Mouse (Mus musculus): ENCODE measurements around the gene Rpl23.

DNA sequence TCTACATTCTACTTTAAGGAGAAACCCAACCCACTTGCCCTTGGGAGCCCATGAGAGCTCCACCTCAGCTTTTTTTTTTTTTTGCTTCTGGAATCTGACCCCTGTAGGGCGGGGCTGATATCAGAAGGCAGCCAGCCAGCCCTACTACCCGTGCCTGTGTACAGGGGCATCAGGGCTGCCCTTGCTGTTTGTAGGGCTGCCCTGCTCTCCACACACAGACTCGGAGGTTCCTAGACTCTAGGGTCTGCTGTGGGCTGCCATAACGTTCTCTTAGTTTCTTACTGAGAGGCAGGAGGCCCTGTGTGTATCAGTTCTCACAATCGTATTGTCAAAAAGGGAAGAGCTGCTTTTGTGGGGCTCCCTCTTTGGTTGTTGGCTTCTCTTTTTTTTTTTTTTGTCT is 35.1 kb upstream of the Rpl23 start:
- TF ChIP-seq POLR2A (IDR thresholded peaks at IDR 0.05; ENCODE audit: borderline replicate concordance, low read depth, low read length): no peak
- no peak for TF ChIP-seq CTCF (IDR thresholded peaks at IDR 0.05; ENCODE audit: low read depth, low read length)

Measured in bone marrow macrophage, adult 2 months (primary cell).